Mouse (Mus musculus) MEL (cell line): ENCODE measurements at regions not wholly inside any gene's neighbourhood (a gene's known extent, or its start where the extent isn't known, plus 50 kb on each side); places are given as distances from the start of the nearest gene placed in this dataset.

Experiments
- DNase-seq: peaks from one replicate; pipeline ENCODE4 v3.0.0; 2011; ENCODE audit warnings: low read depth, low spot score
- H3K27ac ChIP-seq: 2 replicates; pipeline ENCODE4 v1.5.1; 2012; ENCODE audit warnings: low read depth, mild to moderate bottlenecking, control low read depth, low read length, moderate library complexity; ENCODE audit not compliant: control insufficient read depth
- H3K27me3 ChIP-seq, 2 experiments: fragments of 150-350 bp in 1 of 2; sonication (generic) in 1 of 2; 2 replicates each; pipeline ENCODE4 v1.6.1; 2012; ENCODE audit warnings: low read length in 2 of 2, mild to moderate bottlenecking in 2 of 2, improper control_type of control experiment in 1 of 2, moderate library complexity in 1 of 2; ENCODE audit not compliant: insufficient read depth in 2 of 2, control insufficient read depth in 1 of 2
- H3K36me3 ChIP-seq, 2 experiments: 2 replicates each; pipeline ENCODE4 v1.6.1; 2012 to 2014; ENCODE audit warnings: low read length in 2 of 2, improper control_type of control experiment in 1 of 2, inconsistent platforms in 1 of 2, mild to moderate bottlenecking in 1 of 2; ENCODE audit not compliant: insufficient read depth in 2 of 2, control insufficient read depth in 1 of 2
- H3K4me1 ChIP-seq, 2 experiments: fragments of 150-350 bp in 1 of 2; sonication (generic) in 1 of 2; 2 replicates each; pipeline ENCODE4 v1.6.1; 2012; ENCODE audit warnings: low read length in 2 of 2, improper control_type of control experiment in 1 of 2, mild to moderate bottlenecking in 1 of 2; ENCODE audit not compliant: insufficient read depth in 2 of 2, control insufficient read depth in 1 of 2
- H3K4me3 ChIP-seq, 2 experiments: fragments of 150-350 bp in 1 of 2; sonication (generic) in 1 of 2; 2 replicates each; pipeline ENCODE4 v1.5.1; 2012; ENCODE audit warnings: low read depth in 2 of 2, low read length in 2 of 2, mild to moderate bottlenecking in 2 of 2, moderate library complexity in 2 of 2, control low read depth in 1 of 2, improper control_type of control experiment in 1 of 2; ENCODE audit not compliant: control insufficient read depth in 1 of 2, insufficient read depth in 1 of 2
- H3K79me2 ChIP-seq: 2 replicates; pipeline ENCODE4 v1.6.1; 2012; ENCODE audit warnings: mild to moderate bottlenecking, low read length, moderate library complexity; ENCODE audit not compliant: control insufficient read depth, poor library complexity, insufficient read depth
- H3K9ac ChIP-seq: 2 replicates; pipeline ENCODE4 v1.6.1; 2012; ENCODE audit warnings: low read depth, mild to moderate bottlenecking, control low read depth, low read length, moderate library complexity; ENCODE audit not compliant: control insufficient read depth, poor library complexity, severe bottlenecking
- H3K9me3 ChIP-seq: fragments of 150-350 bp; sonication (generic); replicated peaks from 2 replicates; pipeline ENCODE4 v1.6.1; 2012; ENCODE audit warnings: mild to moderate bottlenecking, low read length, improper control_type of control experiment, moderate library complexity; ENCODE audit not compliant: insufficient read depth
- CHD1 ChIP-seq: IDR thresholded peaks from 2 replicates; pipeline ENCODE4 v1.6.1; 2012; ENCODE audit warnings: low read depth, mild to moderate bottlenecking, inconsistent platforms, low read length, improper control_type of control experiment
- CHD2 ChIP-seq: IDR thresholded peaks from 2 replicates; pipeline ENCODE4 v1.6.1; 2011; ENCODE audit warnings: low read length, improper control_type of control experiment
- E2F4 ChIP-seq: IDR thresholded peaks from 2 replicates; pipeline ENCODE4 v1.6.1; 2011; ENCODE audit warnings: low read depth, low read length, improper control_type of control experiment, borderline replicate concordance
- ETS1 ChIP-seq: IDR thresholded peaks from 2 replicates; pipeline ENCODE4 v1.6.1; 2012; ENCODE audit warnings: low read depth, mild to moderate bottlenecking, inconsistent platforms, low read length, improper control_type of control experiment, moderate library complexity
- GABPA ChIP-seq: IDR thresholded peaks from 2 replicates; pipeline ENCODE4 v1.6.1; 2012; ENCODE audit warnings: low read depth, mild to moderate bottlenecking, inconsistent platforms, low read length, improper control_type of control experiment, moderate library complexity
- HCFC1 ChIP-seq: IDR thresholded peaks from 2 replicates; pipeline ENCODE4 v1.6.1; 2012; ENCODE audit warnings: low read depth, mild to moderate bottlenecking, inconsistent platforms, low read length, improper control_type of control experiment, moderate library complexity
- KAT2A ChIP-seq: conservative IDR thresholded peaks from 2 replicates; pipeline ENCODE4 v1.6.1; 2012; ENCODE audit warnings: low read depth, low read length, improper control_type of control experiment, inconsistent platforms
- MAFK ChIP-seq: IDR thresholded peaks from 2 replicates; pipeline ENCODE4 v1.6.1; 2011; ENCODE audit warnings: low read depth, mild to moderate bottlenecking, low read length, improper control_type of control experiment, borderline replicate concordance
- MAZ ChIP-seq: IDR thresholded peaks from 2 replicates; pipeline ENCODE4 v1.6.1; 2012; ENCODE audit warnings: low read depth, mild to moderate bottlenecking, inconsistent platforms, low read length, improper control_type of control experiment
- MEF2A ChIP-seq: IDR thresholded peaks from 2 replicates; pipeline ENCODE4 v1.6.1; 2014; ENCODE audit warnings: low read depth, mild to moderate bottlenecking, inconsistent platforms, low read length, improper control_type of control experiment; ENCODE audit not compliant: poor library complexity, insufficient replicate concordance, severe bottlenecking; ENCODE audit errors: extremely low read depth
- MXI1 ChIP-seq: IDR thresholded peaks from 2 replicates; pipeline ENCODE4 v1.6.1; 2011; ENCODE audit warnings: mild to moderate bottlenecking, low read depth, low read length, improper control_type of control experiment
- NRF1 ChIP-seq: IDR thresholded peaks from 2 replicates; pipeline ENCODE4 v1.6.1; 2014; ENCODE audit warnings: low read depth, mild to moderate bottlenecking, inconsistent platforms, low read length, improper control_type of control experiment, moderate library complexity; ENCODE audit not compliant: poor library complexity, insufficient read depth, severe bottlenecking
- POLR2AphosphoS2 ChIP-seq: IDR thresholded peaks from 2 replicates; pipeline ENCODE4 v1.6.1; 2011; ENCODE audit warnings: low read length, improper control_type of control experiment
- RAD21 ChIP-seq: IDR thresholded peaks from 2 replicates; pipeline ENCODE4 v1.6.1; 2011; ENCODE audit warnings: mild to moderate bottlenecking, low read depth, low read length, improper control_type of control experiment
- RCOR1 ChIP-seq: IDR thresholded peaks from 2 replicates; pipeline ENCODE4 v1.6.1; 2012; ENCODE audit warnings: low read depth, mild to moderate bottlenecking, inconsistent platforms, low read length, improper control_type of control experiment
- SMC3 ChIP-seq: IDR thresholded peaks from 2 replicates; pipeline ENCODE4 v1.6.1; 2011; ENCODE audit warnings: low read depth, low read length, improper control_type of control experiment
- UBTF ChIP-seq: IDR thresholded peaks from 2 replicates; pipeline ENCODE4 v1.6.1; 2012; ENCODE audit warnings: low read depth, mild to moderate bottlenecking, inconsistent platforms, low read length, improper control_type of control experiment, moderate library complexity, borderline replicate concordance; ENCODE audit not compliant: insufficient read depth
- USF1 ChIP-seq: IDR thresholded peaks from 2 replicates; pipeline ENCODE4 v1.6.1; 2014; ENCODE audit warnings: low read depth, mild to moderate bottlenecking, inconsistent platforms, low read length, improper control_type of control experiment, moderate library complexity
- USF2 ChIP-seq, 2 experiments: IDR thresholded peaks; 2 replicates each; pipeline ENCODE4 v1.6.1; 2011 to 2012; ENCODE audit warnings: improper control_type of control experiment in 2 of 2, low read length in 2 of 2, borderline replicate concordance in 1 of 2, inconsistent platforms in 1 of 2, low read depth in 1 of 2, mild to moderate bottlenecking in 1 of 2; ENCODE audit not compliant: insufficient read depth in 1 of 2
- ZKSCAN1 ChIP-seq: IDR thresholded peaks from 2 replicates; pipeline ENCODE4 v1.6.1; 2012; ENCODE audit warnings: low read depth, mild to moderate bottlenecking, inconsistent platforms, low read length, improper control_type of control experiment, moderate library complexity
- ZMIZ1 ChIP-seq: IDR thresholded peaks from 2 replicates; pipeline ENCODE4 v1.6.1; 2012; ENCODE audit warnings: low read depth, mild to moderate bottlenecking, inconsistent platforms, low read length, improper control_type of control experiment, moderate library complexity
- ZNF384 ChIP-seq: IDR thresholded peaks from 2 replicates; pipeline ENCODE4 v1.6.1; 2012; ENCODE audit warnings: low read depth, mild to moderate bottlenecking, inconsistent platforms, low read length, improper control_type of control experiment

GRCm38 (mm10) chr8:98893331-98893730, 522.9 kb downstream of the Cdh8 start:
- Histone ChIP-seq H3K79me2 (no peaks in the 10 kb centered on the region), H3K27me3 (no peaks in the 10 kb centered on the region), H3K9me3 (no peaks in the 10 kb centered on the region), H3K36me3 (no peaks in the 10 kb centered on the region)
- TF ChIP-seq ZNF384: no peak
- TF ChIP-seq UBTF: no peak
- TF ChIP-seq NRF1: no peak
- no peak for TF ChIP-seq SMC3
- TF ChIP-seq ZKSCAN1: no peak
- no peak for TF ChIP-seq POLR2AphosphoS2
- no peak for TF ChIP-seq ZMIZ1
- TF ChIP-seq CHD2: no peak
- no peak for TF ChIP-seq USF2 (IDR thresholded peaks at IDR 0.05; ENCODE audit: borderline replicate concordance in 1 of 2, insufficient read depth in 1 of 2, low read depth in 1 of 2, low read length in 2 of 2)
- TF ChIP-seq, all 39 proteins: peak for 0
- Histone ChIP-seq H3K4me1 (no peaks in the 10 kb centered on the region), H3K4me3 (no peak overlapping the region), H3K27ac (no peak overlapping the region), H3K9ac (no peak overlapping the region)
- DNase-seq: no peak

- Histone ChIP-seq H3K27me3 (no peaks in the 10 kb centered on the region), H3K79me2 (no peaks in the 10 kb centered on the region; the same call in 1 of the 2 replicates), H3K27ac (no peak overlapping the region), H3K4me1 (no peaks in the 10 kb centered on the region), H3K9me3 (no peaks in the 10 kb centered on the region), H3K9ac (no peak overlapping the region), H3K4me3 (no peak overlapping the region), H3K36me3 (no peaks in the 10 kb centered on the region)
- no peak for DNase-seq
- no peak for TF ChIP-seq POLR2AphosphoS2
- TF ChIP-seq MEF2A: no peak
- no peak for TF ChIP-seq HCFC1
- no peak for TF ChIP-seq CHD1
- no peak for TF ChIP-seq MAFK
- TF ChIP-seq ETS1: no peak
- TF ChIP-seq USF1: no peak
- TF ChIP-seq ZMIZ1: no peak
- no peak for TF ChIP-seq E2F4
- TF ChIP-seq GABPA: no peak
- TF ChIP-seq RAD21: no peak
- TF ChIP-seq MAZ: no peak
- TF ChIP-seq MXI1: no peak
- no peak for TF ChIP-seq RCOR1
- TF ChIP-seq KAT2A: no peak
Observed at GRCm38 (mm10) chr8:98861664-98862306, 554.5 kb downstream of the Cdh8 start.
